In genomic region chr5:33651017-33651416, GRCm38 (mm10) we compare ENCODE assay signal across 9 mouse cellular contexts. TPM values are rescaled to one million over a fixed set of nuclear protein-coding genes. Genes with fewer than 3 reads are reported as not detected.
A peak's percentile ranks its signal among the peaks of the same experiment; 100 is the strongest.
DNase-seq lines count a peak whose midpoint lies in the region; ATAC-seq and TF ChIP-seq lines count a peak whose summit lies in the region.
"Had no signal": no experiment of that assay in that cellular context is flagged by ENCODE, and none has a peak within 500 bp of the region (broad histone marks: within the 10 kb centered on the region; RNA-seq: fewer than 3 reads in every experiment).

No protein-coding gene starts in this region.

- H3K9me3 ChIP-seq in embryonic facial prominence, embryonic 14.5 days (ENCODE audit: control insufficient read depth, low read length), result no peaks in the 10 kb centered on the region
- no peaks in the 10 kb centered on the region for H3K9me3 ChIP-seq in intestine, postnatal 0 days (ENCODE audit: control insufficient read depth)
- no peaks in the 10 kb centered on the region for H3K9me3 ChIP-seq in neural tube, embryonic 12.5 days

- peak overlapping the region; percentile 93 for H3K4me3 ChIP-seq in lung, adult 2 months (replicated peaks; ENCODE audit: extremely low read depth, low read depth, low read length)
- H3K4me3 ChIP-seq in embryonic facial prominence, embryonic 14.5 days (ENCODE audit: low read depth, low read length), result peak overlapping the region; percentile 78
- H3K4me3 ChIP-seq in intestine, postnatal 0 days (ENCODE audit: low read depth, low read length), result peak overlapping the region; percentile 72
- peak overlapping the region; percentile 59 for H3K4me3 ChIP-seq in neural tube, embryonic 12.5 days

- H3K27ac ChIP-seq in embryonic facial prominence, embryonic 14.5 days (replicated peaks; ENCODE audit: low read depth, low read length), result peak overlapping the region; percentile 96; the same call in 1 of the 2 replicates
- H3K27ac ChIP-seq in intestine, postnatal 0 days (ENCODE audit: low read depth, low read length), result 0 out of 2 replicates have a peak overlapping the region, but pooled peaks have one; percentile 92
- H3K27ac ChIP-seq in neural tube, embryonic 12.5 days, result no peak overlapping the region

- no peak for DNase-seq in lung, adult 2 months
- DNase-seq in lung, postnatal 25 days (ENCODE audit: low spot score), result no peak
- DNase-seq in embryonic facial prominence, embryonic 14.5 days (ENCODE audit: low spot score), result no peak
- no peak for DNase-seq in cerebellum, postnatal 14 days
- no peak for DNase-seq in kidney, postnatal 4 days
- no peak for DNase-seq in cerebellum, postnatal 25 days
- DNase-seq: thymus, postnatal 4 days had no signal

- ATAC-seq in embryonic facial prominence, embryonic 14.5 days (ENCODE audit: low read depth), result no peak
- ATAC-seq in intestine, postnatal 0 days, result no peak
- no peak for ATAC-seq in neural tube, embryonic 12.5 days (ENCODE audit: low FRiP score, low read depth)

- TF ChIP-seq POLR2A in lung, adult 2 months (IDR thresholded peaks at IDR 0.05; ENCODE audit: borderline replicate concordance, extremely low read depth, low read depth, low read length), result no peak

- H3K27me3 ChIP-seq in embryonic facial prominence, embryonic 14.5 days (replicated peaks; ENCODE audit: control insufficient read depth, insufficient read depth, low read length), result no peaks in the 10 kb centered on the region
- H3K27me3 ChIP-seq in intestine, postnatal 0 days (replicated peaks; ENCODE audit: control insufficient read depth, insufficient read depth, low read length), result no peaks in the 10 kb centered on the region
- H3K27me3 ChIP-seq in neural tube, embryonic 12.5 days (replicated peaks), result no peaks in the 10 kb centered on the region

- H3K9ac ChIP-seq in embryonic facial prominence, embryonic 14.5 days (ENCODE audit: low read depth, low read length), result peak overlapping the region; percentile 88
- peak overlapping the region; percentile 60; the same call in 1 of the 2 replicates for H3K9ac ChIP-seq in intestine, postnatal 0 days (ENCODE audit: low read depth, low read length)
- peak overlapping the region; percentile 71 for H3K9ac ChIP-seq in neural tube, embryonic 12.5 days

- peaks cover 9% of the 10 kb centered on the region for H3K4me1 ChIP-seq in lung, adult 2 months (ENCODE audit: control insufficient read depth, insufficient read depth, low read length)
- H3K4me1 ChIP-seq in embryonic facial prominence, embryonic 14.5 days (ENCODE audit: control insufficient read depth, insufficient read depth, low read length), result peaks cover 14% of the 10 kb centered on the region
- H3K4me1 ChIP-seq in intestine, postnatal 0 days (replicated peaks; ENCODE audit: control insufficient read depth, insufficient read depth, low read length), result no peaks in the 10 kb centered on the region
- H3K4me1 ChIP-seq in neural tube, embryonic 12.5 days, result peaks cover 15% of the 10 kb centered on the region

- WGBS in lung, adult 2 months, result 9% methylated on average over 2 of the region's 2 CpGs
- WGBS in embryonic facial prominence, embryonic 14.5 days, result 15% methylated on average over 2 of the region's 2 CpGs
- WGBS in intestine, postnatal 0 days, result 11% methylated on average over 2 of the region's 2 CpGs
- 25% methylated on average over 2 of the region's 2 CpGs for WGBS in neural tube, embryonic 12.5 days

- H3K4me2 ChIP-seq in embryonic facial prominence, embryonic 14.5 days (ENCODE audit: low read depth, low read length), result peak overlapping the region; percentile 71
- peak overlapping the region; percentile 74 for H3K4me2 ChIP-seq in intestine, postnatal 0 days (replicated peaks; ENCODE audit: low read depth)
- H3K4me2 ChIP-seq in neural tube, embryonic 12.5 days (replicated peaks), result peak overlapping the region; percentile 64

- no peak for TF ChIP-seq CTCF in lung, adult 2 months (IDR thresholded peaks at IDR 0.05; ENCODE audit: insufficient read depth, low read length)
- no peak for TF ChIP-seq CTCF in intestine, postnatal 0 days (IDR thresholded peaks at IDR 0.05; ENCODE audit: low read depth)

- H3K36me3 ChIP-seq in embryonic facial prominence, embryonic 14.5 days (ENCODE audit: control insufficient read depth, insufficient read depth, low read length), result peaks cover 69% of the 10 kb centered on the region
- peaks cover 39% of the 10 kb centered on the region for H3K36me3 ChIP-seq in intestine, postnatal 0 days (ENCODE audit: control insufficient read depth, insufficient read depth)
- H3K36me3 ChIP-seq in neural tube, embryonic 12.5 days, result peaks cover 36% of the 10 kb centered on the region

RNA-seq across cellular contexts. Expression of gene Slbp, which starts 1.4 kb away (rescaled TPM):
- 20.4 and 21.3 TPM in 2 replicates for polyA plus RNA-seq in lung, adult 2 months (2012; rRNA removed)
- 188 and 196 TPM in 2 replicates for polyA plus RNA-seq in embryonic facial prominence, embryonic 14.5 days (2014; fragmentation: Nextera tagmentation; extraction: Ambion mirVana)
- 91.4 and 92.9 TPM in 2 replicates for polyA plus RNA-seq in intestine, postnatal 0 days (2015; fragmentation: Nextera tagmentation; extraction: Ambion mirVana)
- 183 and 184 TPM in 2 replicates for polyA plus RNA-seq in neural tube, embryonic 12.5 days (2016; fragmentation: Nextera tagmentation; extraction: Ambion mirVana)

RNA-seq across cellular contexts. Expression of gene Tacc3, which starts 6.9 kb away (rescaled TPM):
- polyA plus RNA-seq in lung, adult 2 months (2012; rRNA removed), result 3.1 and 5.3 TPM in 2 replicates
- polyA plus RNA-seq in embryonic facial prominence, embryonic 14.5 days (2014; fragmentation: Nextera tagmentation; extraction: Ambion mirVana), result 127 and 153 TPM in 2 replicates
- polyA plus RNA-seq in intestine, postnatal 0 days (2015; fragmentation: Nextera tagmentation; extraction: Ambion mirVana), result 37.3 and 39.3 TPM in 2 replicates
- polyA plus RNA-seq in neural tube, embryonic 12.5 days (2016; fragmentation: Nextera tagmentation; extraction: Ambion mirVana), result 150 and 160 TPM in 2 replicates

RNA-seq across cellular contexts. Expression of gene Tmem129, which starts 7.2 kb away (rescaled TPM):
- polyA plus RNA-seq in lung, adult 2 months (2012; rRNA removed), result 41.5 and 46.1 TPM in 2 replicates
- 47.6 and 47.7 TPM in 2 replicates for polyA plus RNA-seq in embryonic facial prominence, embryonic 14.5 days (2014; fragmentation: Nextera tagmentation; extraction: Ambion mirVana)
- 18.5 and 18.8 TPM in 2 replicates for polyA plus RNA-seq in intestine, postnatal 0 days (2015; fragmentation: Nextera tagmentation; extraction: Ambion mirVana)
- 30.3 and 31.5 TPM in 2 replicates for polyA plus RNA-seq in neural tube, embryonic 12.5 days (2016; fragmentation: Nextera tagmentation; extraction: Ambion mirVana)

RNA-seq across cellular contexts. Expression of gene Gm9903, which starts 21.3 kb away (rescaled TPM):
- polyA plus RNA-seq in lung, adult 2 months (2012; rRNA removed), result 0.52 and 0.73 TPM in 2 replicates
- 0.54 and 0.60 TPM in 2 replicates for polyA plus RNA-seq in embryonic facial prominence, embryonic 14.5 days (2014; fragmentation: Nextera tagmentation; extraction: Ambion mirVana)
- 0.42 and 0.52 TPM in 2 replicates for polyA plus RNA-seq in intestine, postnatal 0 days (2015; fragmentation: Nextera tagmentation; extraction: Ambion mirVana)
- 0.49 and 0.61 TPM in 2 replicates for polyA plus RNA-seq in neural tube, embryonic 12.5 days (2016; fragmentation: Nextera tagmentation; extraction: Ambion mirVana)

RNA-seq across cellular contexts. Expression of gene Fam53a, which starts 21.6 kb away (rescaled TPM):
- polyA plus RNA-seq in lung, adult 2 months (2012; rRNA removed), result 37.2 and 39.8 TPM in 2 replicates
- 56.9 and 62.1 TPM in 2 replicates for polyA plus RNA-seq in embryonic facial prominence, embryonic 14.5 days (2014; fragmentation: Nextera tagmentation; extraction: Ambion mirVana)
- polyA plus RNA-seq in intestine, postnatal 0 days (2015; fragmentation: Nextera tagmentation; extraction: Ambion mirVana), result 39.4 and 42.1 TPM in 2 replicates
- polyA plus RNA-seq in neural tube, embryonic 12.5 days (2016; fragmentation: Nextera tagmentation; extraction: Ambion mirVana), result 46.4 and 49.3 TPM in 2 replicates
